Mouse (Mus musculus) kidney, adult 2 months (tissue): ENCODE data around the gene Strada. TPM values are rescaled to one million over a fixed set of nuclear protein-coding genes. Genes with fewer than 3 reads are reported as not detected.

Experiments
- DNase-seq: peaks from one replicate; pipeline ENCODE4 v3.0.0; 2021
- H3K27ac ChIP-seq: fragments of 200-500 bp; 2 replicates; pipeline ENCODE4 v1.5.1; 2012; ENCODE audit warnings: low read depth, low read length, control low read depth, inconsistent platforms; ENCODE audit not compliant: insufficient read depth
- H3K27me3 ChIP-seq: fragments of 200-500 bp; replicated peaks from 2 replicates; pipeline ENCODE4 v1.6.1; 2012; ENCODE audit warnings: mild to moderate bottlenecking, moderate library complexity, low read length, inconsistent platforms; ENCODE audit not compliant: control insufficient read depth, insufficient read depth
- H3K36me3 ChIP-seq: fragments of 200-500 bp; 2 replicates; pipeline ENCODE4 v1.6.1; 2012; ENCODE audit warnings: mild to moderate bottlenecking, moderate library complexity, low read length, inconsistent platforms; ENCODE audit not compliant: control insufficient read depth, insufficient read depth
- H3K4me1 ChIP-seq: fragments of 200-500 bp; 2 replicates; pipeline ENCODE4 v1.6.1; 2011; ENCODE audit warnings: low read length; ENCODE audit not compliant: control insufficient read depth, insufficient read depth
- H3K4me3 ChIP-seq: fragments of 200-500 bp; 2 replicates; pipeline ENCODE4 v1.5.1; 2011; ENCODE audit warnings: mild to moderate bottlenecking, low read depth, low read length, control low read depth; ENCODE audit not compliant: insufficient read depth
- CTCF ChIP-seq: fragments of 200-500 bp; conservative IDR thresholded peaks from 2 replicates; pipeline ENCODE4 v1.5.1; 2011; ENCODE audit warnings: low read depth, mild to moderate bottlenecking, control low read depth, low read length, moderate library complexity, mixed read lengths; ENCODE audit not compliant: insufficient read depth, insufficient read length
- POLR2A ChIP-seq: fragments of 200-500 bp; IDR thresholded peaks from one replicate; pipeline ENCODE4 v1.6.1; 2011; ENCODE audit warnings: low read depth, low read length, control low read depth
- WGBS: fragments of 180-500 bp; shearing (Covaris S2); methylation state at CpG from one replicate; pipeline ENCODE4 v1.1.7; 2018; 5-methylcytosine and 5-hydroxymethylcytosine counted together
- polyA plus RNA-seq: library from polyadenylated mRNA; depleted of rRNA; stranded (reverse); fragments of >200 nt; gene quantifications from 2 replicates; pipeline ENCODE4 v1.2.3, GENCODE M21; 2012

Strada gene
- polyA plus RNA-seq, 1 experiment = 28.5 TPM

DNA sequence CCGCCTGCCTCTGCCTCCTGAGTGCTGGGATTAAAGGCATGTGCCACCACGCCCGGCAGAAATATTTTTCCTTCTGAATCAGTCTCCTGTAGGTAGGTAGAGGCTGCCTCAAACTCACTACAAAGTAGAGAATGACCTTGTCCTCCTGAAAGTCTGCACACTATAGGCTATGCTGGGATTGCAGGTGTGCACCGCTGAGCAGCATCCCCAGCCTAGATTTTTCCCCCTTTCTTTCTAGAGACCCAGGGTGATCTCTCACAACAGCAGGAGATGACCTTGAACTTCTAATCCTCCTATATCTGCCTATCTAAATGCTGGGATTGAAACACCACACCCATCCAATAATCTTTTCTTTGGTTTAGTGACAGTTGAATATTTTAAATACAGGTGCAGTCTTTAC is 14.6 kb downstream of the Strada start:
- peaks cover 2% of the 10 kb centered on the region; the same call in 1 of the 2 replicates for H3K4me1 ChIP-seq
- DNase-seq = no peak
- H3K27ac ChIP-seq = no peak overlapping the region
- TF ChIP-seq CTCF (no peak), POLR2A (no peak)
- 96% methylated on average over 4 of the region's 4 CpGs for WGBS
- no peak overlapping the region for H3K4me3 ChIP-seq
- H3K36me3 ChIP-seq = peaks cover 3% of the 10 kb centered on the region; the same call in 1 of the 2 replicates
- no peaks in the 10 kb centered on the region for H3K27me3 ChIP-seq

GRCm38 (mm10) chr11:106180449-106180801 is 21.5 kb downstream of the Strada start:
- WGBS = 83% methylated on average over 2 of the region's 2 CpGs
- TF ChIP-seq POLR2A = no peak
- TF ChIP-seq CTCF = no peak
- H3K27ac ChIP-seq = no peak overlapping the region
- no peaks in the 10 kb centered on the region for H3K4me1 ChIP-seq
- no peak for DNase-seq
- H3K36me3 ChIP-seq = peaks cover 3% of the 10 kb centered on the region; the same call in 1 of the 2 replicates
- H3K4me3 ChIP-seq = no peak overlapping the region
- H3K27me3 ChIP-seq = no peaks in the 10 kb centered on the region

DNA sequence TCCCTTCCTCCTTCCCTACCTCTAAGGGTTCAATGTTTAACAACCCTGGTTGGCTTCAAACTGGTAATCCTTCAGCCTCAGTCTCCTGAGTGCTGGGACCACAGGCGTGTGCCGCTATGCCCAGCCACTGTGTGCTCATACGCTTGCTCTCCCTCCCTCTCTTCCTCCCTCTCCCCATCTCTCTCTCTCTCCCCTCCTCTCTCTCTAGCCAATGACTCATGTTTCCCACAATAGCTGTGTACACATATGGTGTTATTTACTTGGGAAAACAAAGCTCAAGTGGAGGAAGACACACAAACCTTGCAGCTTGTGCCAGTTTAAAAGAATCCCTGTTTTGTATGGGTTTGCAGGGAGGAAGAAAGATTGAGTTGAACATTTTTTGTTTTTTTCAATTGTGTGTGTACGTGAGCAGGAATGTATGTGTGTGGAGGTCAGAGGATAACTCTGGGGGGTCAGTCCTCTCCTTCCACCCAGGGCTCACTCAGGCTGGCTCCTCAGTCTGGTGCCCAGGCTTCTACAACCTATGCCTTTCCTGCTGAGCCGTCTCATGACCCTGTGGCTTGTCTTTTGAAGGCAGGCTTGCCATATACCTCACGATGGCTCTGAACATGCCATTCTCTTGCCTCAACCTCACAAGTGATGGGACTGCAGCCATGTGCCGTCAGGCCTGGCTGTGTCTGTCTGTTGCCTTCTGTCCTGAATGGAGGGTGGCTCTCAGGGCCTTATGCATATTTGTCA is 22.1 kb downstream of the Strada start:
- H3K36me3 ChIP-seq = peaks cover 3% of the 10 kb centered on the region; the same call in 1 of the 2 replicates
- no peak overlapping the region for H3K27ac ChIP-seq
- DNase-seq = no peak
- no peaks in the 10 kb centered on the region for H3K27me3 ChIP-seq
- no peak overlapping the region for H3K4me3 ChIP-seq
- 87% methylated on average over 7 of the region's 7 CpGs for WGBS
- TF ChIP-seq POLR2A (no peak), CTCF (no peak)
- H3K4me1 ChIP-seq = no peaks in the 10 kb centered on the region

DNA sequence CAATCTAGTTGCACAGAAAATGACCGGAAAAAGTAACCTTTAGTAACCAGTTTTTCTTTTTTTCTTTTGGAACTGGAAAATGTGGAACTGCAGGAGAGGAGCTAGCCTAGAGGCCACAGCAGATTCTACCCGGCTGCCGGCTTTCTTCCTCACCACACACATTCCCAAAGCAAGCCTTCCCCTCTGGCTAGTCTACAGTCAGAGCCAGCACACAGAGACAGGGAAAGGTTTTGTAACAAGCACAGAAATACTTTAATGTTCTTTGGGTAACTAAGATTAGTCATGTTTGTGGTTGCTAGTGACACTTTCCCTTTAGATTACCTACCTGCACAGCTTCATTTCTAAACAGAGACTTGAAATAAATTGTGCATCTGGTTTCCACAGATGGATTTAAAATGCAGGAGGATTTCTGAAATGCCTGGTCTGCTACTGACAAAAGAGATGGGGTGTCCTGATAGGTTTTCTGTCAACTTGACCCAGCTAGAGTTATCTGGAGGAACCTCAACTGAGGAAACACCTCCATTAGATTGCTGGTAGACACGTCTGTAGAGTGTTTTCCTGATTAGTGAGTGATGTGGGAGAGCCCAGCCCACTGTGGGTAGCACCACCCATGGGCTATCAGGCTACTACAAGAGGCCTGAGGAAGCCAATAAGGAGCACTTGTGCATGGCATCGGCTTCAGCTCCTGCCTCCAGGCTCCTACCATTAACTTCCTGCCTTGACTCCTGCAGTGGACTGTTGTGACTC is 23.8 kb downstream of the Strada start:
- no peaks in the 10 kb centered on the region for H3K27me3 ChIP-seq
- TF ChIP-seq POLR2A (no peak), CTCF (no peak)
- no peak for DNase-seq
- WGBS = 59% methylated on average over 5 of the region's 5 CpGs
- H3K4me3 ChIP-seq = no peak overlapping the region
- no peaks in the 10 kb centered on the region for H3K36me3 ChIP-seq
- H3K27ac ChIP-seq = no peak overlapping the region
- H3K4me1 ChIP-seq = no peaks in the 10 kb centered on the region

DNA sequence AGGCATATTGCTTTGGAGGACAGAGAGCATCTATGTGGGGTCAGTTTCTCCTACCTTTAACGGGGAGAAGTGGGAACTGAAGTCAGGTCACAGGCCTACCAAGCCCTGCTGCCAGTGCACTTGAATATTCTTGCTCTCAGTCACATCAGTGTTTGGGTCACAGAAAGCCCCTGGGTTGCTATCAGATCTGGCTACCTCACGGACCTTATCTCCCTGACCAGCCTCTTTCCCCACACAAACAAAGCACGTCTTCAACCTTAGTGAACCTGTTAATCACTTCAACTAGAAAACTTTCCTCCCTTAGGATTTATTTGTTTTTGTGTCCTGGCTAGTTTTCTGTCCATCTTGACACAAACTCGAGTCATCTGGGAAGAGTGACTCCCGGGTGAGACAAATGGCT is 25.6 kb downstream of the Strada start:
- DNase-seq = no peak
- Histone ChIP-seq H3K27me3 (no peaks in the 10 kb centered on the region), H3K4me1 (no peaks in the 10 kb centered on the region), H3K27ac (no peak overlapping the region), H3K4me3 (no peak overlapping the region), H3K36me3 (no peaks in the 10 kb centered on the region)
- WGBS = 88% methylated on average over 5 of the region's 5 CpGs
- TF ChIP-seq POLR2A (no peak), CTCF (no peak)

- no peak overlapping the region for H3K4me3 ChIP-seq
- no peaks in the 10 kb centered on the region for H3K36me3 ChIP-seq
- DNase-seq = no peak
- WGBS = 41% methylated on average over 3 of the region's 3 CpGs
- H3K27ac ChIP-seq = no peak overlapping the region
- no peaks in the 10 kb centered on the region for H3K4me1 ChIP-seq
- TF ChIP-seq CTCF = no peak
- H3K27me3 ChIP-seq = no peaks in the 10 kb centered on the region
Measured at GRCm38 (mm10) chr11:106175081-106175480, 26.9 kb downstream of the Strada start.

DNA sequence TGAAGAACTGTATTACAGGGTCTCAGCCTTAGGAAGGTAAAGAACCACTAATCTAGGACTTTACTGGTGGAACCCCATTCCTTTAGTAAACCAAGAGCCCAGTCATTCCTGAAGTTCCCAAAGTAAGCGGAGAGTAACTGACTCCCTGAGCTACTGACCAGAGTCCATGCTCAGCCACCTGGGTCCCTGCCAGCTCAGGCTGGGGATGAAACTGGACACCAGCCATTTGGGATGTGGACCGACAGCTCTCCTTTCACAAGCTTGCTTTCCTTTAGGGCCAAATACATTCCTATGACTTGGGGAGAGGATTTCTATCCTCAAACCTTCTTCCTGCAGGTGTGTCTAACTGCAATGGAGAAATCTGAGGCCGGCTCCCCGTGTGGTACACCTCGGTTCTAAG is 27.6 kb downstream of the Strada start:
- Histone ChIP-seq H3K4me1 (no peaks in the 10 kb centered on the region), H3K27me3 (no peaks in the 10 kb centered on the region), H3K4me3 (no peak overlapping the region), H3K27ac (no peak overlapping the region), H3K36me3 (no peaks in the 10 kb centered on the region)
- DNase-seq = peak; percentile 86
- 53% methylated on average over 5 of the region's 5 CpGs for WGBS
- TF ChIP-seq CTCF (no peak), POLR2A (no peak)
